Mouse (Mus musculus) cerebellum, adult 2 months (tissue): ENCODE measurements at regions not wholly inside any gene's neighbourhood (a gene's known extent, or its start where the extent isn't known, plus 50 kb on each side); places are given as distances from the start of the nearest gene placed in this dataset.

ENCODE experiments used
- CTCF ChIP-seq: fragments of 200-500 bp; IDR thresholded peaks from 2 replicates; pipeline ENCODE4 v1.5.1; 2011; ENCODE audit warnings: low read depth, mild to moderate bottlenecking, control low read depth, low read length, moderate library complexity, borderline replicate concordance; ENCODE audit not compliant: insufficient read depth
- POLR2A ChIP-seq: fragments of 200-500 bp; IDR thresholded peaks from 2 replicates; pipeline ENCODE4 v1.6.1; 2011; ENCODE audit warnings: low read length, control low read depth, borderline replicate concordance; ENCODE audit not compliant: insufficient read depth

- TF ChIP-seq POLR2A (no peak), CTCF (no peak)
Observed at GRCm38 (mm10) chr4:9036005-9036404, 797.2 kb upstream of the Car8 start.
